Mouse (Mus musculus) splenic B cell, adult 2 months (primary cell): Measurements from ENCODE around the gene Cdx4.

Experiments
- DNase-seq: peaks from one replicate; pipeline ENCODE4 v3.0.0-alpha.2; 2011; ENCODE audit warnings: low read depth, low spot score
- H3K27me3 ChIP-seq: 2 replicates; pipeline ENCODE4 v1.6.1; 2012; ENCODE audit warnings: mild to moderate bottlenecking, low read length, moderate library complexity, mixed read lengths; ENCODE audit not compliant: control insufficient read depth, poor library complexity, insufficient read depth, severe bottlenecking
- H3K36me3 ChIP-seq: 2 replicates; pipeline ENCODE4 v1.6.1; 2012; ENCODE audit warnings: mild to moderate bottlenecking, low read length, moderate library complexity, mixed read lengths; ENCODE audit not compliant: control insufficient read depth, poor library complexity, insufficient read depth, severe bottlenecking

Cdx4 gene

DNA sequence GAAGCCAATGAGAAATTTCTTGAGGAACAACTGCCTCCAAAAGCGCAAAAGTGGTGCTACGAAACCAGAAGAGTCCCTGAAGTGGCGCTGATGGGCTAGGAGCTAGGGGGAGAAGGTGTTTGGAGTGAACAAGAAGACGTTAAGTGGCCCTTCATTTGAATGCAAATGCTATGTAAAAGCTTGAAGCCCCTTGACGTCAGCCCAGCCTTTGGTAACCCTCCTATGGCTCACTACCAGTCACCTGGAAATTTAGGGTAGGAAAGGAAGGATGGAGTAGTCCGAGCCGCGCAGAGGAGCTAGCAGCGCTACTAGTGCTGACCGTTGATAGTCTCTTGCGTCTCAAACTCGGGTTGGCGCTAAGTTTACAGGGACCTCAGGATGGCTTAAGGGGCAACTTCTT, at the start of gene Cdx4:
Cdx4 (plus strand) TSS at position 253 of the 400 bp plus-strand sequence.
- no peaks in the 10 kb centered on the region for H3K36me3 ChIP-seq
- DNase-seq, result no peak
- H3K27me3 ChIP-seq, result no peaks in the 10 kb centered on the region

DNA sequence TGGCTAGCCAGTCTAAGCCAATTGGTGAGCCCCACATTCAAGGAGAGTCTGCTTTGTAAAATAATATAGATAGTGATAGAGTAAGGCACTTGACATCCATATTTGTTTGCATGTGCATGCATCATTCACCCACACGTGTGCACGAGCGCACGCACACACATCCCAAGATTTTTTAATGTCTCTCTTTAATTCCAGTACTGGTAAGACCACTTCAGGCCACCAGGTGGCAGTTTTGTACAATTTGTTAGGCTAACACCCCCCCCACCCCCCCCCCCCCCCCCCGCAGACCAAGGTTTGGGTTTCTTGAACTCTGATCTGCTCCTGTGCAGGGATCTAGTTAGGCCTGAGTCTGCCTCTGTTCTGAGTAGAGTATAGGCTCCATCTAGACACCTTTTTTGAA, 46.9 kb upstream of the Cdx4 start:
- DNase-seq, result peak; percentile 26
- H3K36me3 ChIP-seq, result no peaks in the 10 kb centered on the region
- H3K27me3 ChIP-seq, result no peaks in the 10 kb centered on the region

DNA sequence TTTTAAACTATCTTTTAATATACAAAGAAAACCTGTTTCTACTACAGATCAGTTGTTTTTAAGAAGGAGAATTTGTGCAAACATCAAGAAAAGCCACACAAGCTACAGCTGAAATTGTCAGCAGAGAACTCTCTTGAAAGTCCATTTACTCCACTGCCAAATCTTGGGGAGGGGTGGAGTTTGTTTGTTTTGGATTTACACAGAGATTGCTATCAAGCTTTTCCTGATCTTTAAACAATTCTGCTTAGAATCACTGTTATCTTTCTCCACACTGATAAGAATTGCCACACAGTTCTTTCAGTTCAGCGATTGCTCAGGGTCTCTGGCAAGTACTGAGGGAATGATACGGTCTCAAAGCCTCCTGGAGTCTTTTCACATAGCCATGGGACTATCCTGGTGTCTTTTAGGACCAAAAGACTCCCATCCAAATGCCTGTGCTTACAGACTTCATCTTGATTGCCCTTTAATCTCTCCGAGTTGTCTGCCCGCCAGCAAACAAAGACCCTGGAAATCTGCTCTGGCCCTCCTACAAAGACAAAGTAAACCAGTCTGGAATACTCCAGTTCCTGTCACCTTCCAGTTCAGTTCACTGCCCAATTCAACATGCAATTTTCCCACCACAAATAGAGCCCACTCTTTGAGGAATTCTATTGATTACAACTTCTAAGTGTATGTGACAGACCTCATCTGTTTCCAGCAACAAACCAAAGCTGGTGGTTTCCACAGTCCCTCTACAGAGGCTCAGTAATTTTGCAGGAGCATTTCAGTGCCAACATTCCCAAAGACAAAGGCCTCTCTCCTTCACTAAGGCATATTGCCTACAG, 34.1 kb upstream of the Cdx4 start:
- Histone ChIP-seq H3K36me3 (no peaks in the 10 kb centered on the region), H3K27me3 (no peaks in the 10 kb centered on the region)
- DNase-seq, result no peak

DNA sequence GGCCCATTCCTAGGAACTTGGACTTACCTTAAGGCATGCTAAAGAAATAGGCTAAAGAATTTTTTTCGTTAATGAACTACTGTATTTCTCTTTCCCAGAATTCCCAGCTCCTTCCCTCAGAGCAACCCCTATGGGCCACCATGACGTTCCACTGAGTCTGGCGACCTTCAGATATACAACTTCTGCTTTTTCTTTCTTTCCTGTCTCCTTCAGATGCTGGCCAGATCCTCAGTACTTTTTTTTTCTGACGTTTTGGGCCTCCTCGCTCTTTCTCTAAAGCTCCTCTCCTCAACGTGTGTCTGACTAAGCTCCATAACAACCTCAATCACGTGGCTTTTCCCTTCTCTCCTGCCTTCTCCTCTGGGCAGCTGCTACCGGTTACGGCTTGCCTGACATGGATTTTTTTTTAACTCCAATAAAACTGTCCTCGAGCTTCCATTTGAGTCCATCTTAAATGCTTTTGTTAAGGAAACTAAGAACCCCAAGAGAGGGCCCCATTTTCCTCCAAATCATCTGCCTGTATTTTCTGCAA, 33.3 kb upstream of the Cdx4 start:
- Histone ChIP-seq H3K27me3 (no peaks in the 10 kb centered on the region), H3K36me3 (no peaks in the 10 kb centered on the region)
- no peak for DNase-seq

DNA sequence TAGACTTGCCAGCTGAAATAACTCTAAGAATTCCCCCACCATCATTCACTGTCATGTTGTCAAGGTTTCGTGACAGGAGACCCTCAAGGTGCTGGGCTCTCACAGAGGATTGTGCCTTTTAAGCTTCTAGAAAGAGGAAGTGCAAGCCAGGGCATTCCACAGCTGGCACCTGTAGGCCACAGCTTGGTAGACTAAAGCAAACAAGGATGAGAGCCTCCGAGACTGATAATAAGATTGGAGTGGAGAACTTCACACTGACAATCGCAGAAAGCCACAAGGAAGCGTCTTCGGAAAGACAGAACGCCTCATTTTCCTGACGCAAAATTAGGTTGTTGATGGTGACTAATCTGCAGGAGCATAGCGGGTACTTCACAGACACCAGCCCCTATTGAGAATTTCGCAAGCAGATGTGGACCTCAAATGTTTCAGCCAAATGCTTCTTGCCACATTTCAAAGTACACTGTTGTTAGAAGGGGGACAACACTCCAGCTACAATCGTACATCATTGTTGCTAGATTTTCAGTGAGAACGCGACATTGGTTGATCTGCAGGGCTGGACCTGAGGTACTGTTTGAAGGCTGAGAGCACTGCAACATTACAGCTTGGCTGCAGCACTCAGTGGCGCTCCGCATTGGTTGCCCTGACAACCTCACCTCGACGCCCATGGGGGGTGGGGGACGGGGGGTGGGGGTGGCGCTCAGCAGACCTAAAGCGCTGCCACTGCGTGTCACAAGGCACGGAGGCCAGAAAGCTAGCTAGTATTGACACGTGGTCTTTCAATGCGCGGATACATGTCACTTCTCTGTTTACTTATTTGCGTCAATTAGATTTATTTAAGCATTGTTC, 32.5 kb upstream of the Cdx4 start:
- peak; percentile 3 for DNase-seq
- Histone ChIP-seq H3K36me3 (no peaks in the 10 kb centered on the region), H3K27me3 (no peaks in the 10 kb centered on the region)

DNA sequence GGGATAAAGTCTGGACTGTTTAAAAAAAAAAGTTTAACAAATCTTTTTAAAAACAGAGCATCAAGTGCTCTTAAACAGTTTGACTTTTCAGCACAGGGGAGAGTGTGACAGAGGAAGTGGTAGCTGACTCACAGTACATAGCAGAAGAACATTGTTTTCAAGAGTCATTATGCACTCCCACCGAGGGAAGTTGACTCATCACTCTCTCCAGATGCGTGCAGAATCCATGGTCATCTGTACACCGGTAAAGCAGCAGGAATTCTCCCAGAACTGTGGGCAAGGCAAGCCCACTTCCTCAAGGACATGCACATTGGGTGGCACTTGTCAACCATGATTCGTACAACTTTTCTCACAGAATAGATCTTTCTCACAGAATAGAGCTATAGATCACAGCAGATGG, 22.3 kb upstream of the Cdx4 start:
- no peaks in the 10 kb centered on the region for H3K27me3 ChIP-seq
- no peak for DNase-seq
- H3K36me3 ChIP-seq, result no peaks in the 10 kb centered on the region

DNA sequence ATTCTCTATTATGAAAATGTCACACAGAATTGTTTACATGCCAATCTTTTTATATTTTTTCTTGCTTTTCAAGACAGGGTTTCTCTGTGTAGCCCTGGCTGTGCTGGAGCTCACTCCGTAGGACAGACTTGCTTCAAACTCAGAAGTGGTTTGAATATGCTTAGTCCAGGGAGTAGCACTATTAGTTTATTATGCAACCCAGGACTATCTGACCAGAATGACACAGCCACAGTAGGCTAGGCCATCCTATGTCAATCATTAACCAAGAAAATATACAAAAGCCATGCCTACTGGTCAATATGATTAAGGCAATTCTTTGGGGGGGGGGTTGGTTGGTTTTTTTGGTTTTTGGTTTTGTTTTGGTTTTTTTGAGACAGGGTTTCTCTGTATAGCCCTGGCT, 12.9 kb upstream of the Cdx4 start:
- Histone ChIP-seq H3K36me3 (no peaks in the 10 kb centered on the region), H3K27me3 (no peaks in the 10 kb centered on the region)
- no peak for DNase-seq

DNA sequence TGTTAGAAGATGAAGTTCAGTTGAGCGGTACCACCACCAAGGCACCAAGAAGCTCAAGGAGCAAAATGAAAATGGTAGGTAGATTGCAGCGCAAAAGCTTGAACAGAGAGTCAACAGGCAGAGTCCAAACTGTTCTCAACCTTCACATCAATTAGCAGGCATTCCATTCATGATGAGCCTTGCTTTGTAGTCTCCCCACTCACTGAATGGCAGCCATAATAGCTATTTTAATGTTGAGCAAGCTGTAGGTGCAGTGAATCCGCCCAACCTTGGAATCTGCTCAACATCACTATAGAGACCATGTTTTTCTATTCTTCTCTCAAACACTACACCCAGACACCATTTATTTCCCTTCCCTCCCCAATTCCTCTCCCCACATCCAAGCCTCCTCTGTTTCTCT, 9.5 kb upstream of the Cdx4 start:
- DNase-seq, result no peak
- H3K27me3 ChIP-seq, result no peaks in the 10 kb centered on the region
- no peaks in the 10 kb centered on the region for H3K36me3 ChIP-seq

DNA sequence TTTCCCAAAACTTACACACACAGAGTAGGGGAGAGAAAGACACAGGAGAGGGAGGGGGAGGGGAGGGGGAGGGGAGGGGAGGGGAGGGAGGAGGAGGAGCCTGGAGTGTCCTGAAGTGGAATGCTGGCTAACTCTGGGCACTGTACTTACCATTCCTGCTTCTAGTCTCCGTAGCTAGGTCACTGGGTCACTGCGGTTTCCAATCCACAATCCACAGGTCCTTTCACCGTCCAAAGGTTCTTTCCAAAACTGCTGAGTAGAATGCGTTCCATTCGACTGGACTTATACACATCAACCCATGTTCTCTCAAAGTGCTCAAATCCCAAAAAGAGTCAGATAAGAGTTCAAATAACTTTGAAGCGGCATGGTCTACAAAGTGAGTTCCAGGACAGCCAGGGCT, 7.1 kb upstream of the Cdx4 start:
- H3K27me3 ChIP-seq, result no peaks in the 10 kb centered on the region
- no peak for DNase-seq
- no peaks in the 10 kb centered on the region for H3K36me3 ChIP-seq

DNA sequence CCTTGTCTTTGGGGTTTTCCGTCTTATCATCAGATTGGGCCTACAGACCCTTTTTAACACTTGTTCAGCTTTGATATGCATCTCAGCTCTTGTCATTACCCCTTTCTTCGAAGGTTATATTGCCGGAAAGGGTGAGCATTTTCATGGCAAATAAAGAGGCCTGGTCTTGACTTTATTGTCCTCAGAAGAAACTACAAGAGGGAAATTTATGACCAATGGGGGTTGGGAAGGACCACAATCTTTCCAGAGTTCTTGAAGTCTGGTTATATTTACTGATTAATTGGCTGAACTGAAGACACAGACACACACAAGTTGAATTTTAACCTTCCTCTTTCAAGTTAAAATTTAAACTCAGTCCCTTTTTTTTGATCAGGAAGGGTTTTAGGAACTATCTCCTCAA, 4.7 kb downstream of the Cdx4 start:
- Histone ChIP-seq H3K27me3 (no peaks in the 10 kb centered on the region), H3K36me3 (no peaks in the 10 kb centered on the region)
- DNase-seq, result no peak

DNA sequence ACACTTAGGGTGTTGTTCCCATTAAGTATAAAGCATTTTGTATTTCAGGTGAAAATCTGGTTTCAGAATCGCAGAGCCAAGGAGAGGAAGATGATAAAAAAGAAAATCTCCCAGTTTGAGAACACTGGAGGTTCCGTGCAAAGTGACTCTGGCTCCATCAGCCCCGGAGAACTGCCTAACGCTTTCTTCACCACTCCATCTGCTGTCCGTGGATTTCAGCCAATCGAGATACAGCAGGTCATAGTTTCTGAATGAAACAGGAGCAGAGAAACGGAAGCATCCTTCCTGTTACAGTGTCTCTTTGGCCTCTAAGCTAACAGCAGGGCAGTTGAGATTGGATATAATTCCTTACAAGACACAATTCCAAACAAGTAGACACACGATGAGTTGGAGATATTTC, 8.2 kb downstream of the Cdx4 start:
- Histone ChIP-seq H3K36me3 (no peaks in the 10 kb centered on the region), H3K27me3 (no peaks in the 10 kb centered on the region)
- no peak for DNase-seq

DNA sequence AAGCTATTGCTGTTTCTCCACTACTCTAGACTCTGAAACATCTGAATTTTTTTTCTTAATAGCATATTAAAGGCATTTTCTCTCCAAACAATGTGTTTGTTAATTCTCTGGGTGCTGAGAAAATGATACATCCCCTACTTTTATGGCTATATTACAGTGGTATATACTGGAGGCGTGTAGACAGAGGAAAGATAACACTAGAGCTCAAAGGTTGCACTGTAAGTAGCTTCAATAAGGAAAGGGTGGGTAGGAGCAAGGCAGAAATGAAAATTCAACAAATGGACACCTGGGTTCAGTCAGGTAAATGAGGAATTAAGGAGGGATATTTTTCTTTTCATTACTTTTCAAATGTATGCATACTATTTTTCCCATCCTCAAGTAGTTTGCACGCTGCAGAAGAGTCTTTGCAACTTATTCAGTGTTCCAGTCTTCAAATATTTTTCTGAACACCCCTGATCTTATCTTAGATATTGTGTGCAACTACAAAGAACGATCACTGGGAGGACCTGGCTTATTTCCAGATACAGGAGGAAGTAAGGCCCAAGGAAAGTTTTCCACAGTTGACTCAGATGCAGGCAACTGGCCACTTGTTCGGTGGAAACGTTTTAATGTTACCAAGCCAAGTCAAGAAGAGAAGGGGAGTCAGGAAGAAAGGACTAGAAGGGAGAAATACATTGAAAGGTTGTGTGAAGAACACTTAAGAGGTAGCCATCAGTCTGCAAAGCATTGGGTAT, 10.1 kb downstream of the Cdx4 start:
- Histone ChIP-seq H3K36me3 (no peaks in the 10 kb centered on the region), H3K27me3 (no peaks in the 10 kb centered on the region)
- DNase-seq, result no peak

DNA sequence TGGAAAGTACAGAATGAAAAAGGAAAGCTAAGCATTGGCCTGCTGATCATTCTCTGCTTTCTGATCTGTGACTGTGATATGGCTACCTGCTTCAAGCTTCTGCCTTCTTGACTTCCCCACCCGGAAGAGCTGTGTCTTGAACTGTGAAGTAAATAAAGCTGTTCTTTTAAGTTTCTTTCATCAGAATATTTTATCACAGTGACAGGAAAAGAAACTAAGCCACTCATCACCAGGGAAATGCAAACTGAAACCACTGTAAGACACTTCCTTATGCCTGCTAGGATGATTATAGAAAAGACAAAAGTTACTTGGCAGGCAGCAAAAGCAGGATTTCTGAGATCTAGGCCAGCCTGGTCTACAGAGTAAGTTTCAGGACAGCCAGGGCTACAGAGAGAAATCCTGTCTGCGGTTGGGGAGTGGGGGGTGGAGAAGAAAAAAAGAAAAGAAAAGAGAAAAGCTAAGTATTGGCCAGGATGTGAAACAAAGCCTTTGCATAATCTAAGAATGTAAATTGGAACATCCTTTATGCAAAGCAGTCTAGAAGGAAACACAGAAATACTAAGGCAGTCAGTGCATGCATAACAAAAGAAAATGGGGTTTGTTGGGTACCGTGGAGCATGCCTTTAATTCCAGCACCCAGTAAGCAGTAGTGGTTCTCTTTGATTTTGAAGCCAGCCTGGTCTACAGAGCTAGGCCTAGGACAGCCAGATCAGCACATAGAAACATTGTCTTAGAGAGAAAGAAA, 20.3 kb downstream of the Cdx4 start:
- Histone ChIP-seq H3K27me3 (no peaks in the 10 kb centered on the region), H3K36me3 (no peaks in the 10 kb centered on the region)
- DNase-seq, result peak; percentile 15

DNA sequence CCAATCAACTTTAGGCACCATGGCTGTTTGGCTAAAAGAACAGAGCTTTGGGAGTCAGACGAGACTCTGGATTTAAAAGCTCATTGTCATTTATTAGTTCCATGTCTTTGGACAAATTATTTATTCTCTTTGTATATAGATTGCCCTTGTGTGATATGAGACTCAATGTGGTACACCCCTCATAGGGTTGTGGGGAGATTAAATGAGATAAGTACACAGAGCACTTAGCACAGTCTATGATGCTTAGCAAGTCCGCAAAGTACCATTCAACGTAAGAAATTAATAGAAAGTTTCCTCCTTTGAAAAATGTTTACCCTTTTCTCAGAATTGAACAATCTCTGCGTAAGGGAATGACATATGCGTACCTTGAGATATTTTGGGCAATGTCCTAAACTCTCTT, 34.6 kb downstream of the Cdx4 start:
- Histone ChIP-seq H3K27me3 (no peaks in the 10 kb centered on the region), H3K36me3 (no peaks in the 10 kb centered on the region)
- DNase-seq, result no peak
